Mouse (Mus musculus) heart, postnatal 0 days (tissue): Measurements from ENCODE around the gene Cldn9.

Experiments used
- CTCF ChIP-seq: IDR thresholded peaks from 2 replicates; pipeline ENCODE4 v1.5.1; 2016; ENCODE audit warnings: antibody characterized with exemption, control low read depth, low read depth
- EP300 ChIP-seq: IDR thresholded peaks from 2 replicates; pipeline ENCODE4 v1.6.1; 2016; ENCODE audit warnings: antibody characterized with exemption, low read depth

DNA sequence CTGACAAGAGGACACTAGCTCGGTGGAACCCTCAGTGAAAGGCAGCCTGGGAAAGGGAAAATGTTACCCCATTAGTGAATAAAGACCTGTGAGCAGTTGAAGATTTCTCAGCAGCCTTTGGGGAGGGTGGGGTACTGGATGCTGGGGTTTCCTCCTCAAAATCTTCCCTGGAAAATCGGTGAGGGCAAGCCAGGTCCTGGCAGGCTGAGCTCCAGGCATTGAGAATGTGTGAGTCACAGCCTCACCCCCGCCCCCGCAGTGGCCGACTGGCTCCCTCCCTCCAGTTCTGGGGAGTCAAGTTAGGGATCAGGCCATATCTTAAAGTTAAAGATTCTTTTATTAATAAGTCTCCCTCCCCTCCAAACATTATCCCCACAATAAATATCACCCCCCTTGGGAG lies 8.7 kb downstream of the Cldn9 start:
- TF ChIP-seq CTCF (no peak), EP300 (0 out of 2 replicates have a peak, but pooled peaks have one; percentile 13)
